Mouse (Mus musculus): ENCODE data around the gene Dnaaf2.

DNA sequence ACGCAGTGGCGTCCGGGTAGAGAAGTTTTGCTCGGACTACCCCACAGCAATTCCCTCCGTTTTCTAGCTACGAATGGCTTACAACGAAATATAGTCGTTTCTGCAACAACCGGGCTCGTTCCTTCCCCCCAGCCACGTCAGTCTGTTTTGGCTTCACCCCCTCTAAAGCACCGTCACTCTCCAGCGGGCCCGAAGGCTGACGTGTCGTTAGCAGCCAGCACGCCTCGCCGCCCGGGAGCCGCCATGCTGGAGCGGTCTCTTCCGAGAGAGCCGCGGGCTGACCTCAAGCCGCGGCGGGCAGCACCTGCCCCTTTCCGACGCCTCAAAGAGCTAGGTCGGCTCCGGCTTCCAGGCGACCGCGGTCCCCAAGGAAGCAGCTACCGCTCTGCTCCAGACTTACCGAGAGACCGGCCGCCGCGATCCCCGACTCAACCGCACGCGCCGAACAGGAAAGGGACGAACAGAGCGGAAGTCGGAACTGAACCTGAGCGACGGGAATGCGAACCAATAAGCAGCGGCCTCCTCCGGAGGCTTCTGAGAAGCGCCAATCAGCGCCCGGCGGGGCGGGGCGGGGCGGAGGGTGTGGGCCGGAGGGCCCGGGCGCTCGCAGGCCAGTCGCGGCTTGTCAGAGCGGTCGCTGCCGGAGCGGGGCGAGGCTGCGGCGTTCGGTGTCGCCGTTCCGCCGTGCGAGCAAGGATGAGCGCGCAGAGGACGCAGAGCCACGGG lies 14.5 kb downstream of the Dnaaf2 start, which contains the start of the genes Rpl36al and Mgat2:
- TF ChIP-seq CTCF (IDR thresholded peaks at IDR 0.05; ENCODE audit: low read depth, low read length) (no peak), POLR2A (IDR thresholded peaks at IDR 0.05; ENCODE audit: borderline replicate concordance, low read depth, low read length) (peak; percentile 69; the same call in 1 of the 2 replicates)

Data from bone marrow macrophage, adult 2 months (primary cell).